Mouse (Mus musculus): ENCODE measurements around the gene Gstm2. TPM values are rescaled to one million over a fixed set of nuclear protein-coding genes. Genes with fewer than 3 reads are reported as not detected.

Gstm2 gene
- polyA plus RNA-seq, 1 experiment, result 4.7 TPM

GRCm38 (mm10) chr3:107932128-107932527 is 54.1 kb downstream of the Gstm2 start:
- TF ChIP-seq POLR2A (IDR thresholded peaks at IDR 0.05; ENCODE audit: borderline replicate concordance, low read depth, low read length) (no peak), CTCF (IDR thresholded peaks at IDR 0.05; ENCODE audit: low read depth, low read length) (no peak)
- H3K4me3 ChIP-seq (ENCODE audit: insufficient read depth, low read length), result no peak overlapping the region
- no peak overlapping the region for H3K27ac ChIP-seq (ENCODE audit: insufficient read depth, low read depth, low read length)
- no peaks in the 10 kb centered on the region for H3K4me1 ChIP-seq (ENCODE audit: control insufficient read depth, insufficient read depth, low read length)

Other genes starting within 250 kb of the Gstm2 start
- 6.3 and 7.6 TPM in 2 replicates for gene Csf1, start 226.0 kb downstream of the Gstm2 start, polyA plus RNA-seq (2012; ENCODE audit: insufficient read depth, insufficient read length, missing spikeins)
- gene Eps8l3, start 109.2 kb downstream of the Gstm2 start, polyA plus RNA-seq (2012; ENCODE audit: insufficient read depth, insufficient read length, missing spikeins), result not detected in 2 replicates
- 19.6 and 24.6 TPM in 2 replicates for gene Gstm5, start 90.6 kb downstream of the Gstm2 start, polyA plus RNA-seq (2012; ENCODE audit: insufficient read depth, insufficient read length, missing spikeins)
- gene Gstm7, start 54.6 kb downstream of the Gstm2 start, polyA plus RNA-seq (2012; ENCODE audit: insufficient read depth, insufficient read length, missing spikeins), result 1.8 TPM in 1 of 2 replicates, not detected in the other
- not detected in 2 replicates for gene Gstm6, start 42.7 kb downstream of the Gstm2 start, polyA plus RNA-seq (2012; ENCODE audit: insufficient read depth, insufficient read length, missing spikeins)
- not detected in 2 replicates for gene Gstm3, start 17.2 kb downstream of the Gstm2 start, polyA plus RNA-seq (2012; ENCODE audit: insufficient read depth, insufficient read length, missing spikeins)
- 313 and 329 TPM in 2 replicates for gene Gstm1, start 31.5 kb upstream of the Gstm2 start, polyA plus RNA-seq (2012; ENCODE audit: insufficient read depth, insufficient read length, missing spikeins)
- 10.1 and 10.7 TPM in 2 replicates for gene Gstm4, start 58.4 kb upstream of the Gstm2 start, polyA plus RNA-seq (2012; ENCODE audit: insufficient read depth, insufficient read length, missing spikeins)
- gene Ampd2, start 100.2 kb upstream of the Gstm2 start, polyA plus RNA-seq (2012; ENCODE audit: insufficient read depth, insufficient read length, missing spikeins), result 22.4 and 23.8 TPM in 2 replicates
- not detected in 2 replicates for gene Gnat2, start 106.3 kb upstream of the Gstm2 start, polyA plus RNA-seq (2012; ENCODE audit: insufficient read depth, insufficient read length, missing spikeins)
- 61.2 and 65.1 TPM in 2 replicates for gene Gnai3, start 159.7 kb upstream of the Gstm2 start, polyA plus RNA-seq (2012; ENCODE audit: insufficient read depth, insufficient read length, missing spikeins)
- gene Gpr61, start 168.4 kb upstream of the Gstm2 start, polyA plus RNA-seq (2012; ENCODE audit: insufficient read depth, insufficient read length, missing spikeins), result not detected in 2 replicates
- 3.3 and 5.7 TPM in 2 replicates for gene Amigo1, start 199.9 kb upstream of the Gstm2 start, polyA plus RNA-seq (2012; ENCODE audit: insufficient read depth, insufficient read length, missing spikeins)
- gene Cyb561d1, start 214.8 kb upstream of the Gstm2 start, polyA plus RNA-seq (2012; ENCODE audit: insufficient read depth, insufficient read length, missing spikeins), result 10.1 and 11.6 TPM in 2 replicates
- 5.6 and 6.4 TPM in 2 replicates for gene Atxn7l2, start 224.5 kb upstream of the Gstm2 start, polyA plus RNA-seq (2012; ENCODE audit: insufficient read depth, insufficient read length, missing spikeins)
- not detected in 2 replicates for gene Sypl2, start 240.2 kb upstream of the Gstm2 start, polyA plus RNA-seq (2012; ENCODE audit: insufficient read depth, insufficient read length, missing spikeins)